Mouse (Mus musculus): ENCODE measurements around the gene Gm42372.

The Gm42372 gene

DNA sequence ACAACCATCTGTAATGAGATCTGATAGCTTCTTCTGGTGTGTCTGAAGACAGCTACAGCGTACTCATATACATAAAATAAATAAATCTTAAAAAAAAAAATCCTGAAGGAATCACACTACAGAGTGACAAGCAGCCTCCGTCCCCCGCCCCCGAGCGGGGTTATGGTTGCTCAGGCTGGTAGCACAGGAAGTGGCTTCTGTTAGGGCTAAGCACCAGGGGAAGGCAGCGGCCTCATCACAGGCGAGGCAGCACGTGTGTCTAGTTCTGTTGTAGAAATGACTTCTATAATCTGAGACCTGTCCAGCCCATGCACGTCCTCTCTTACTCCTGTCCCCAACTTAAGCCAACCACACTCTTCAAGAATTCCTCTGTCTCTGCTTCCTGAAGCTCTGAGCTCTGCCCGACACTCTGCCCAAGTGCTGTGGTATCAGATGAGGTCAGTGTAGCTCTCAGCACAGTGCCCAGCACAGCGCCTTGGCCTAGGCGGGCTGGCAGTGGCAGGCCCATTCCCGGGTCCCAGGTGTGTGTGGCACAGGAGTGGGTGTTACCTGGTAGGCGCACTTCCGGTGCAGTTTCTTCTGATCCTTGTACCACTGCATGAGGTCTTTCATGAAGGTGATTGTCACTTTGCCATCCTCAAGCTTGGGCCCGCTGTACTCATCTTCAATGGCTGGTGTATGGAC is 26.6 kb downstream of the Gm42372 start:
- DNase-seq: no peak

DNA sequence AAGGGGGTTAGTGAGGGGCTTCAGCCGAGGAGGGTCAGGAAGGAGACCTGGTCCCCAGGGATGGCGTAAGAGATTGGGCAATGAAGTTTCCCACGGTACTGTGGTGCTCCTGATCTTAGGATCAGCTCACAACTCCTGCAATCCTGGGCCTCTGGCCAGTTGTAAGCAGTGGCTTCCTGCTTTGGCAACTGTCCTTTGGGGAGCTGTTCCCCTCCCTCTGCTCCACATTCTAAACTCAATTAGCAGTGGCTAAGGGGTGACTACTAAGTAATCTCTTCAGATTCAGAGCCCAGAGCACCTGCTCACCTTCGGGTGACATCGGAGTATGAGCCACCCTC is 27.1 kb downstream of the Gm42372 start:
- DNase-seq: no peak

GRCm38 (mm10) chr7:17011909-17012590 is 29.2 kb downstream of the Gm42372 start:
- no peak for DNase-seq

- no peak for DNase-seq
Measured at GRCm38 (mm10) chr7:17015381-17015780, 32.5 kb downstream of the Gm42372 start.

DNA sequence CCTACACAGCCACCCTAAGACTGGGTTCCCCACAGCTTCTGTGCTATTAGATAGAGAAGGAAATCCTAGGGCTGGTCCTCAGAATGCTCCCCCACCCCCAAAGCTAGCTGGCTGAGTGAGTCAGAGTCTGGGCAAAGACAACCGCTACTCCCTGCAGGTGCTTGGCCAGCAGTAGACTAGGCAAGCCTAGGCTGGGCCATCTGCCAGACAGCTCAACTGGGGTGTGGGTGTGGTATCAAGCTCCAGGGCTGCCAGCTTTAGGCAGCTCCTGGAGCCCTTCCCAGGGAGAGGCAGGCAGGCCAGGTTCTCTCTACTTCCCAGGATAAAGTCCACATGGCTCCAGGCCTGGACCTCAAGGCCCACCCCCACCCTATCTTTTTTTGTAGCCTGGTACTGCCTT is 34.1 kb downstream of the Gm42372 start:
- peak; percentile 93 for DNase-seq

DNA sequence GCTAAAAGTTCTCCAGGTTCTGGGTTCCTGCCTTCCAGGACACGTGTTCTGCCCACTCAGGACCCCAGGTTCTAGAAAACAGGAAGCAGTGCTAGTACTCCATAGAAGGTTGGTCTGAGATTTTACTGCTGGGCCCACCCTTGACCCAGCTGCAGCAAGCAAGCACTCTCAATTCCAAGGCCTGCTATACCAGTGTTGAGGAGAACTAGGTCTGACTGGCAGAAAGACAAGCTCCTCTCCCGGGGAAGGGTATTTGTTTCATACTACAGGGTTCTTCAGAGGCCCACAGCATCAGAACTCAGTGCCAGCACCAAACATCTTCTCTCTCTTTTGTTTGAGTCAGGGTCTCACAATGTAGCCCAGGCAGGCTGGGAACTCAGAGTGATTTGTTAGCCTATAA is 35.0 kb downstream of the Gm42372 start:
- DNase-seq: no peak

- no peak for DNase-seq
Measured at GRCm38 (mm10) chr7:17019426-17020166, 36.7 kb downstream of the Gm42372 start.

DNA sequence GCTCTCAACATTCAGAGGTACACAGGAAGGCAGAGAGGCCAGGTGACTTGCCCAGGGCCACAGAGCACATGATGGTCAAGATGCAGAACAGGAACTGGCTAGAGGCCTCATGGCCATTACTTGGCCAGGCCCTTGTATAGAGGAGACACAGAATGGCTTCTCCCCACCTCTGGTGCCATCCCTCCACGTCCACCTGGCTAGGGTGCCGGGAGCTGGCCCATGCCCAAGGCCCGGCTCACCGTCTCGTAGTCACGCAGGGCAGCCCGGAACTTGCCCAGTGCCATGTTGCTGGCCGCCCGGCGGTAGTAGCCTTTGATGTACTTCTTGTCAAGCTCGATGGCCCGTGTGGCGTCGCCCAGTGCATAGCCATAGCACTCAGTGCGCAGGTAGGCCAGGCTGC is 39.3 kb downstream of the Gm42372 start:
- no peak for DNase-seq

DNA sequence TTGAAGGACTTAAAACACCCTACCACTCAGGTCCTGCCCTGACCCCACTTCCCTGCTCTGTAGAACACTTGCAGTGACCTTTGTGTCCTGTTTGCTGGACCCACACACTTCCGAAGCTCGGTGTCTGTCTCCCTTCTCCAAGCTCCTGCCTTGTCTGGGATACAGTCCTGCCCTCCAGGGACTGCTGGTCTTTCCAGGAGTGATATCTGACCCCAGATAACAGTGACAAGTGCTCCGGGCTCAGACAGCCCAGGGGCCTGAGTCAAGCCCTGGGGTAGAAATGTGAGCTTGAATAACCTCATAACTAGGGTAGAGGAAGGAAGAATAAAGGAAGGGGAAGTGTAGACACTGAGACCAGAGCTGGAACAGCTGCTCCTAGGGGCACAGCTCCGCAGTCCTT is 40.8 kb downstream of the Gm42372 start:
- DNase-seq: no peak

- DNase-seq: peak; percentile 50
Measured at GRCm38 (mm10) chr7:17024141-17024540, 41.3 kb downstream of the Gm42372 start.

DNA sequence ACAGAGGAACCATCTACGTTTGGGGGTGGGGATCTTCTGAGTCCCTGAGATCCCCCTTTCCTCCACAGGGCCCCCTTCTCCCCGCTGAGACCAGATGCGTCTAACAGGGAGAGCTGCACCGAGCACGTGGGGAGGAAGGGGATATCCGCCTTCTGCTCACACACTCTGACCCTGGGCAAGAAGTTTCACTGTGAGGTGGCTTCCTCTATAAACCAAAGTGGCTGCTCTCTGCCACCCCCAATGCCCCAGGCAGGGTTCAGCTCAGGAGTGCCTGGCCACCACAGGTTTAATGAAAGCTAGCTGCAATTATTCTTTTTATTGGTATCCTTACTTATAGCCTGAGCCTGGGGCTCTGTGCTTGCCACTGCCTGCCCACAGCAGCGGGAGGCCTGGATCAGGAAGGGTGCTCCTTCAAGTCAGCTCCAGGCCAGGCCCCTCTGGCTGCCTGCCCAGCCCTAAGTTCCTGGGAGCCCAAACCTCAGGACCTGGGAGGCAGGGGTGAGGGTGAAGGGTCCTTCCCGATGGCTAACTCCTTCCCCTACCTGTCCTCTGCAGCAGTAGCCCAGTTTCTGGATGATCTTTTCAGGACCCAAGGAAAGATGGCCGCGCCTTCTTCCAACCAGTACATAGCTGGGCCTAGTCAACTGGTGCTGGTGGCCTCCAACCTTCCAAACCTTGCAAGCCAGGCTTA is 42.1 kb downstream of the Gm42372 start:
- DNase-seq: peak; percentile 78

DNA sequence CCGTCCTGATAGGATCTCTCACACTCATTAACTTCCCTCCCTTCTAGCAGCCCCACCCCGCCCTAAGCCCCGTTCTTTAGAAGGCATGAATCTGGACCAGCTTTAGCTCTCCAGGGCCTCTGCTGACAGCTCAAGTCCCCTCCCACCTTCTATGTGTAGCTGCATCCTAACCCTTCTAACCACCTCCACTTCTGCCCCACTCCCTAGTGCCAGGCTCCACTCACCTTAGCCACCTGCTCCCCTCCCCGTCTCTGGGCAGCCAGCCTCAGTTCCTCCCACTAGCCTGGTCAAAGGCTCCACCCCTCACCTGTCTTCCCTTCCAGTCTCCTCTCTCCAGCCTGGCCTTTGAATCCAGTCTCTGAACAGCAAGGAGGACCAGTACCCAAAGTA is 42.6 kb downstream of the Gm42372 start:
- DNase-seq: no peak

GRCm38 (mm10) chr7:17025896-17026622 is 43.2 kb downstream of the Gm42372 start:
- DNase-seq: no peak

DNA sequence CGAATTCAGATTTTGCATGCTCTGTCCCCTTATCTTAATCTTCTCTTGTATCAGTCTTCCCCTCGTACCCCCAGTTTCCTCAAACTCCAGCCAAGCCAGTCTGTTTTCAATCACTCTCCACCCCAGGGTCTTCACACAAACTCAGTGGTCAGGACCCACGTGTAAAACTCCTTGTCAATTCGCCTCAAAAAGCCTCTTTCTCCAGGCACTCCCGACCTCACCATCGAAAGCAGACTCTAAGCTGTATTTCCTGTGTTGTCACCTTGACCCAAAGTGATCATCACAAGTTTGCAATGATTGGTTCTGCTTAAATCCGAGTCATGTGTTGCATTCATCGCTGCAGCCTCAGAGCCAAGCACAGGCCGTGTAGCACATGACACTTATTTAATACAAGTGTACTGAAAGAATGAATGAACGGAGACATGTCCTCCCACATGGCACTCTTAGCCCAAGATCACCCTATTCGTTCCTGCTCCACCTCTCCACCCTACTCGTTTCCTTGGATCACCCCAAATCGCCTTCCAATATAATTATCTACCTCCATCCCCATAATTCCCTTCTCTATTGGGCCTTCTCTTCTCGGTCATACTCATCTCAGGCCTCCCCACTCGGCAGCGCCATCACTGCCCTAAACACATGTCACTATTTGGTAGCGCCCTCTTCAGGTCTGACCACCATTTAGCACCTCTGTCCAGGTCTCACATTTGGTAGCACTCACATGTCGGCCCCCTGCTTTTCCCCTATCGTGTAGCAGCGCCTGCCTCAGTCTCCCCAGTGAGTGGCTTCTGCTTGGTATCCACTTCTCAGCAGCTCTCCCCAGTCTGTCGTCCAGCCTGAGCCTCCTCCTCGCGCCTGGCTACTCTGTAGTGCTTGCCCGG is 44.1 kb downstream of the Gm42372 start:
- DNase-seq: no peak

DNA sequence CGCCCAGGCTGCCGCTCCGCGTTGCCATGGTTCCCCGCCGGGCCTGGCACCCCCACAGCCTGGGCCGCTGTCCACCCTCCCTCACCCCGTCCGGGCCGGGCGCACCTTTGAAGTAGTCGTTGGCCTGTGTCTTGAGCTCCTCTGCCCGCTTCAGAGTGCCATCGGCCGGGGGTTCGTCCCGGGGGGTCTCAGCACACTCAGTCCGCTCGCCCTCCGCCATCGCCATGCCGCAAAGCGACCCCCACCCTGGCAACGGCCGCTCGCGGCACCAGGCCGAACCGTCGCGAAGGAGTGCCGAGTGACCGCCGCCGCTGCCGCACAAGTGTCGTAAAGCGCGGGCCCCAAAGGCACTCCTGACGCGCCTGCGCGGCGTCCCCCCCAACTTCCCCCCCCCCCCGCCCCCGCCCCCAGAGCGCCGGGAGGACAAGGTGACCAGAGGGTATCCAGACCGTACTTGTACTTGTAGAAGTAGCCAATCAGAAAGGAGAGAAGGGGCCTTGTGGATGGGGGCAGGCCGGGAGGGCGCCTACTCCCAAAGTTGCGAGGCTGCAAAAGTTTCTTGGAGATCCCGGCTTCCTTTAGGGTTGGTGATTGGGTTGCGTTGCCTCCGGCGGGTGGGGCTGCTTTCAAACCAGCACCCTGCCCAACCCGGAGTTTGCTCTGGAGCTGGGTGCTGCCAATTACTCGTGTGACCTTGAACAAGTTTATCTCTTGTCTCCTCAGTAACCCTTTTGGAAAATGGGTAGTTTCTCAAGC is 44.9 kb downstream of the Gm42372 start, which contains the start of gene Ppp5c:
Gene Ppp5c (minus strand): TSS at position 337 of the 756 bp plus-strand sequence.
- DNase-seq: peak; percentile 96

DNA sequence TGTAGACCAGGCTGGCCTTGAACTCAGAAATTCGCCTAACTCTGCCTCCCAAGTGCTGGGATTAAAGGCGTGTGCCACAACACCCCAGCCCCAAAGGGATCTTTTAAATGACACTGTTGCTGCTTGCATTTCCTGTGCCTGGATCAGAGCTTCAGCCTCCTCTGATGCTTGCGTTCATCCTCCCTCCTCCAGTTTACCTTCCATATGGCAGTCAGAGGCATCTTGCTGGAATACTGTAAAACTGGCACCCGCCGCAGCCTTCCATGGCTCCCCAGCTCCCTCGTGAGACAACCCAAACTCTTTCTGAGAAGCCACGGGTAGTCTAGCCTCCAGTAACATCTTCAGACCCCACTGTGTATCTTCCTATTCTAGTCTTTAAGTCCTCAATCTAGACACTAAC is 46.0 kb downstream of the Gm42372 start:
- no peak for DNase-seq

DNA sequence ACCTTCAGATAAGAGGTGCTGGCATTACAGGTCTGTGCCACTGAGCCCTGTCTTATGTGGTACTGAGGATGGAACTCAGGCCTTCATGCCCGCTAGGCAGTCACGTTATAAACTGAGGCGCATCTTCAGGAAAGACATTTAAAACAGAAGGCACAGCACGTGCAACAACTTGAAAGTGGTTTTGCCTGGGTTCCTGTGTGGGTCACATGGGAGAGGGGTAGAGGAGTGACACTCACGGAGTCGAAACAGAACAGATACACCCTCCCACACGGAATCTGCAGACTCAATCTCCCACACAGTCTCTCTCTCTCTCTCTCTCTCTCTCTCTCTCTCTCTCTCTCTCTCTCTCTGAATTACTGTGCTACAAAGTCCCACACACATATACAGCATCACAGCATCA is 47.4 kb downstream of the Gm42372 start:
- DNase-seq: no peak

Measured in kidney, postnatal 14 days (tissue).